Mouse (Mus musculus): ENCODE measurements around the gene Olfr1322. TPM values are rescaled to one million over a fixed set of nuclear protein-coding genes. Genes with fewer than 3 reads are reported as not detected.

Gene Olfr1322
- not detected for polyA plus RNA-seq (2014; fragmentation: Illumina TruSeq; extraction: RNeasy Lipid Tissue Mini Kit (QIAGEN cat#74804); ENCODE audit: low read depth, low replicate concordance)

GRCm38 (mm10) chrX:49891383-49891782 is at the start of gene Olfr1322:
TSS of gene Olfr1322 (minus strand) at chrX:49891483.

Other genes starting within 250 kb of the Olfr1322 start
- not detected for gene Olfr1320, start 219.2 kb downstream of the Olfr1322 start, polyA plus RNA-seq (2014; fragmentation: Illumina TruSeq; extraction: RNeasy Lipid Tissue Mini Kit (QIAGEN cat#74804); ENCODE audit: low read depth, low replicate concordance)
- gene Olfr1321, start 156.4 kb downstream of the Olfr1322 start, polyA plus RNA-seq (2014; fragmentation: Illumina TruSeq; extraction: RNeasy Lipid Tissue Mini Kit (QIAGEN cat#74804); ENCODE audit: low read depth, low replicate concordance), result not detected
- 0.45 TPM for gene Igsf1, start 93.7 kb downstream of the Olfr1322 start, polyA plus RNA-seq (2014; fragmentation: Illumina TruSeq; extraction: RNeasy Lipid Tissue Mini Kit (QIAGEN cat#74804); ENCODE audit: low read depth, low replicate concordance)
- gene Olfr1323, start 127.9 kb upstream of the Olfr1322 start, polyA plus RNA-seq (2014; fragmentation: Illumina TruSeq; extraction: RNeasy Lipid Tissue Mini Kit (QIAGEN cat#74804); ENCODE audit: low read depth, low replicate concordance), result not detected

All from adipose tissue, adult 10 weeks (tissue).